Mouse (Mus musculus) testis, adult 2 months (tissue): ENCODE measurements at regions not wholly inside any gene's neighbourhood (a gene's known extent, or its start where the extent isn't known, plus 50 kb on each side); places are given as distances from the start of the nearest gene placed in this dataset.

Source experiments
- H3K27ac ChIP-seq: fragments of 200-500 bp; 2 replicates; pipeline ENCODE4 v1.5.1; 2012; ENCODE audit warnings: low read depth, low read length; ENCODE audit not compliant: control insufficient read depth, insufficient read depth
- H3K27me3 ChIP-seq: fragments of 200-500 bp; 2 replicates; pipeline ENCODE4 v1.6.1; 2012; ENCODE audit warnings: mild to moderate bottlenecking, low read length, moderate library complexity; ENCODE audit not compliant: control insufficient read depth, insufficient read depth
- H3K36me3 ChIP-seq: fragments of 200-500 bp; 2 replicates; pipeline ENCODE4 v1.6.1; 2012; ENCODE audit warnings: mild to moderate bottlenecking, low read length; ENCODE audit not compliant: control insufficient read depth, insufficient read depth
- H3K4me1 ChIP-seq: fragments of 200-500 bp; 2 replicates; pipeline ENCODE4 v1.6.1; 2012; ENCODE audit warnings: low read length; ENCODE audit not compliant: control insufficient read depth, insufficient read depth
- H3K4me3 ChIP-seq: fragments of 200-500 bp; 2 replicates; pipeline ENCODE4 v1.5.1; 2012; ENCODE audit warnings: low read depth, mild to moderate bottlenecking, low read length, moderate library complexity, mixed read lengths; ENCODE audit not compliant: control insufficient read depth
- CTCF ChIP-seq: fragments of 200-500 bp; IDR thresholded peaks from 2 replicates; pipeline ENCODE4 v1.5.1; 2012; ENCODE audit warnings: low read depth, mild to moderate bottlenecking, inconsistent platforms, low read length, moderate library complexity; ENCODE audit not compliant: control insufficient read depth, insufficient read depth, insufficient replicate concordance
- POLR2A ChIP-seq: fragments of 200-500 bp; IDR thresholded peaks from 2 replicates; pipeline ENCODE4 v1.6.1; 2012; ENCODE audit warnings: low read depth, mild to moderate bottlenecking, inconsistent platforms, low read length, moderate library complexity; ENCODE audit not compliant: control insufficient read depth

GRCm38 (mm10) chr5:35221451-35222305 lies 56.4 kb upstream of the Adra2c start:
- TF ChIP-seq CTCF: no peak
- Histone ChIP-seq H3K4me3 (no peak overlapping the region), H3K27me3 (no peaks in the 10 kb centered on the region), H3K36me3 (no peaks in the 10 kb centered on the region), H3K27ac (no peak overlapping the region), H3K4me1 (no peaks in the 10 kb centered on the region)

DNA sequence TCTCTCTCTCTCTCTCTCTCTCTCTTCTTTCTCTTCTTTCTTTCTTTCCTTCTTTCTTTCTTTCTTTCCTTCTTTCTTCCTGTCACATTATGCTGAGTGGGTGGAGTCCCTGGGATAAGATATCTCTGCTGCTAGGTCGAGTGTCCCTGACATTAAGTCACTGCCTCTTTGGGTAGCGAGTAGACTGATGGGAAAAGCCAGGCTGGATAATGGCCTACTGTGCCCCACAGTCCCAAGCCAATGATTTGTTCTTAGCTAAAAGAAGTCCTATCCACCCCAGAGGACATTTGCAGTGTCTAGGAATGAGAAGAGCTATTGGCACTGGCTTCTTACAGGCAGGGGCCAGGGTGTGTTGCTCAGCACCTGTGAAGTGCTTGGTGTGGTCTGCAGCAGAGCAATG lies 61.8 kb upstream of the Adra2c start:
- TF ChIP-seq CTCF (no peak), POLR2A (no peak)
- no peak overlapping the region for H3K4me3 ChIP-seq

DNA sequence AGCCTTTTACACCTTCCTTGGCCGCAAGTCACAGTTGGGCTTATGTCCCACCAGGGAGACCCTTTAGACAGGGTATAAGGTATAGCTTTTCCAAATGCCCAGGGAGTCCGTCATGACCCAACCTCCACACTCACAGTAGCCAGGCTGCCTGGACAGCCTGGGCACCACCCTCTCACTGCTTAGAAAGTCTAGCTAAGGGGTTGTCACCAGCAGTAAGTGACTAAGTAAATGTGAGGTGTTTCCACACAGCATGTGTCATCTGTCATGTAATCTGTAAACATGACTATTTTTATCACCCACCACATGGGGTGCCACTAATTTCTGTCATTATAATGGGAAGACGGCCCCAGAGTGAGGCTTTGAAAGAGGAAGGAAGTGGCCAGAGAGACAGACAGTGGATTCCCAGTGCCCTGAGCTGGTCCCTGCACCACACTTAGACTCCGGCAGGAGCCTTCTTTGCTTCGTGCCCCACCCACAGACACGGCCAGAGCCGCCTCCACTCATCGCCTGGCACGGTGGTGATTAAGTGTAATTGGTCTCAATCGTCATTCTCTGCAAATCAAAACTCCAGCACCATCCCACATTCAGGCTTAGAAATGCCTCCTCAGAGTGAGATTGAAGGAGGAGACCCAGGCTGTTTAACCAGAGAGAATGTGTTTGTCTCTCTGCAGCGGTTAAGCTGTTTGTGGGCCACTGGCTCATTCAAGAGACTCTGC lies 62.5 kb upstream of the Adra2c start:
- Histone ChIP-seq H3K36me3 (no peaks in the 10 kb centered on the region), H3K4me1 (no peaks in the 10 kb centered on the region), H3K27ac (no peak overlapping the region), H3K27me3 (no peaks in the 10 kb centered on the region), H3K4me3 (no peak overlapping the region)
- TF ChIP-seq CTCF (no peak), POLR2A (no peak)

More for the DNA sequence above, 61.8 kb upstream of the Adra2c start:
- Histone ChIP-seq H3K36me3 (no peaks in the 10 kb centered on the region), H3K4me1 (no peaks in the 10 kb centered on the region), H3K27ac (no peak overlapping the region), H3K27me3 (no peaks in the 10 kb centered on the region)

- Histone ChIP-seq H3K4me1 (no peaks in the 10 kb centered on the region), H3K4me3 (no peak overlapping the region), H3K27ac (no peak overlapping the region), H3K36me3 (no peaks in the 10 kb centered on the region), H3K27me3 (no peaks in the 10 kb centered on the region)
- TF ChIP-seq CTCF: no peak
- TF ChIP-seq POLR2A: no peak
Observed at GRCm38 (mm10) chr5:35215007-35215406, 63.1 kb upstream of the Adra2c start.

DNA sequence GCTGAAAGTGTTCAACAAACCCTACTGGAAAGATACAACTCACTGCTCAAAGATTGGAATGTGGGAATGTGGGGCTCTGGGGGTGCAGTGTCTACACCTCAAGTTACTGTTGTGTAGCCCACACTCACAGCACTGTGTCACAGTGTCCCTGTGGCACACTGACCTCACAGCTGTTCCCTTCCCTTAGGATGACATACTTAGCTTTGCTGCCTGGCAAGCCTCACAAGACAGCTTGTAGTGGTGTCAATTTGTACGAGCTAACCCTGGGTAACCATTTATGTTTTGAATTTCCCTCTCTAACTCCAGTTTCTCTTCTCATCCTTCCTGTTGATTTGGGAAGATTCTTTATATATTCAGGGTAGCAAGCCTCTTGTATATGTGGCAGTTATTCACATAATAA lies 68.8 kb upstream of the Adra2c start:
- Histone ChIP-seq H3K27me3 (no peaks in the 10 kb centered on the region), H3K4me1 (no peaks in the 10 kb centered on the region), H3K4me3 (no peak overlapping the region), H3K27ac (no peak overlapping the region), H3K36me3 (no peaks in the 10 kb centered on the region)
- TF ChIP-seq POLR2A (no peak), CTCF (no peak)

DNA sequence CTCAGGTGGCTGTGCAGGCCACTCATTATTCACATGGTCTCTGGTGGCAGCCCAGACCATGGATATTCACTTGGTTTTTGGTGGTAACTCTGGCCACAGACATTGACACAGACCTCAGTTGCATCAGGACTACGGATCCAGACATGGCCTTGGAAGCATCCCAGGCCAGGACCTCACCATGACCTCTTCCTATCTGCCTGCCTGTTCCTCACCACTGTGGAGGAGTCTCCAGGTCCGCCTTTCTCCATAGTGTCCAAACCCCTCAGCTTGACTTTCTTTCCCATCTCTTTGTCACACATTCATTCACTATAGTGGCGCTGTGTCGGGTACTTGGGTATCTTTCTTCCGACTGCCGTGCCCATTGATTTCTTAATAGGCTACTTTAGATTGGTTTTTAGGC lies 74.1 kb upstream of the Adra2c start:
- Histone ChIP-seq H3K4me1 (no peaks in the 10 kb centered on the region), H3K27ac (no peak overlapping the region), H3K27me3 (no peaks in the 10 kb centered on the region), H3K4me3 (no peak overlapping the region), H3K36me3 (no peaks in the 10 kb centered on the region)
- TF ChIP-seq CTCF (no peak), POLR2A (no peak)

DNA sequence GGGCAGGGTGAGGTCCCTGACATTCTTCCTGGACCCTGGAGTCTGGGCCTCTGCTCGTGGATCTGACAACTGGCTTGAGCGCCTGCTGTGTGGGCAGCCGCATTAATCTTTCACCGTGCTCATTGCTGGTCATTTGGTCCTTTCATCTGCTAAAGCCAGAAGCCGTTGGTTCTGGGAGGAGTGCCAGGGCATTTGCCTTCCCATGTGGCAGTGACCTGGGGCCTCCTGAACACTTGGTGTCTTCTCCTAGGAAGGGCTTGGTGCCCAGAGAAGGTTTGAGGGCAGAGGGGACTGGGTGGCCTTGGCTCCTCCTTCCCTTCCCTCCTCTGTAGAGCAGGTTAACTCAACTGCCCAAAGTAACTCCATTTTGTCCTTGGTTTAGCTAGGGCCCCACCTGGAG lies 79.7 kb upstream of the Adra2c start:
- no peak overlapping the region for H3K4me3 ChIP-seq
- H3K36me3 ChIP-seq: no peaks in the 10 kb centered on the region
- TF ChIP-seq POLR2A (no peak), CTCF (no peak)
- no peaks in the 10 kb centered on the region for H3K27me3 ChIP-seq
- no peak overlapping the region for H3K27ac ChIP-seq
- no peaks in the 10 kb centered on the region for H3K4me1 ChIP-seq
